Mouse (Mus musculus) testis, adult 2 months (tissue): Measurements from ENCODE around the gene Trpm7. TPM values are rescaled to one million over a fixed set of nuclear protein-coding genes. Genes with fewer than 3 reads are reported as not detected.

Experiments used
- H3K27ac ChIP-seq: fragments of 200-500 bp; 2 replicates; pipeline ENCODE4 v1.5.1; 2012; ENCODE audit warnings: low read depth, low read length; ENCODE audit not compliant: control insufficient read depth, insufficient read depth
- H3K27me3 ChIP-seq: fragments of 200-500 bp; 2 replicates; pipeline ENCODE4 v1.6.1; 2012; ENCODE audit warnings: mild to moderate bottlenecking, low read length, moderate library complexity; ENCODE audit not compliant: control insufficient read depth, insufficient read depth
- H3K36me3 ChIP-seq: fragments of 200-500 bp; 2 replicates; pipeline ENCODE4 v1.6.1; 2012; ENCODE audit warnings: mild to moderate bottlenecking, low read length; ENCODE audit not compliant: control insufficient read depth, insufficient read depth
- H3K4me1 ChIP-seq: fragments of 200-500 bp; 2 replicates; pipeline ENCODE4 v1.6.1; 2012; ENCODE audit warnings: low read length; ENCODE audit not compliant: control insufficient read depth, insufficient read depth
- H3K4me3 ChIP-seq: fragments of 200-500 bp; 2 replicates; pipeline ENCODE4 v1.5.1; 2012; ENCODE audit warnings: low read depth, mild to moderate bottlenecking, low read length, moderate library complexity, mixed read lengths; ENCODE audit not compliant: control insufficient read depth
- CTCF ChIP-seq: fragments of 200-500 bp; IDR thresholded peaks from 2 replicates; pipeline ENCODE4 v1.5.1; 2012; ENCODE audit warnings: low read depth, mild to moderate bottlenecking, inconsistent platforms, low read length, moderate library complexity; ENCODE audit not compliant: control insufficient read depth, insufficient read depth, insufficient replicate concordance
- POLR2A ChIP-seq: fragments of 200-500 bp; IDR thresholded peaks from 2 replicates; pipeline ENCODE4 v1.6.1; 2012; ENCODE audit warnings: low read depth, mild to moderate bottlenecking, inconsistent platforms, low read length, moderate library complexity; ENCODE audit not compliant: control insufficient read depth
- polyA plus RNA-seq: library from polyadenylated mRNA; depleted of rRNA; stranded (reverse); fragments of >200 nt; gene quantifications from 2 replicates; pipeline ENCODE4 v1.2.3, GENCODE M21; 2012

The Trpm7 gene
- polyA plus RNA-seq, 1 experiment: 6.2 TPM

- Histone ChIP-seq H3K4me3 (no peak overlapping the region), H3K27ac (no peak overlapping the region), H3K27me3 (no peaks in the 10 kb centered on the region), H3K36me3 (no peaks in the 10 kb centered on the region), H3K4me1 (no peaks in the 10 kb centered on the region)
- TF ChIP-seq POLR2A: no peak
- no peak for TF ChIP-seq CTCF
These were observed 103.8 kb downstream of the Trpm7 start for GRCm38 (mm10) chr2:126772217-126772616.

GRCm38 (mm10) chr2:126769431-126770181, 106.4 kb downstream of the Trpm7 start:
- H3K27ac ChIP-seq: no peak overlapping the region
- H3K27me3 ChIP-seq: no peaks in the 10 kb centered on the region
- H3K4me3 ChIP-seq: no peak overlapping the region
- no peak for TF ChIP-seq CTCF
- TF ChIP-seq POLR2A: no peak
- no peaks in the 10 kb centered on the region for H3K36me3 ChIP-seq
- no peaks in the 10 kb centered on the region for H3K4me1 ChIP-seq

GRCm38 (mm10) chr2:126768194-126768593, 107.8 kb downstream of the Trpm7 start:
- Histone ChIP-seq H3K4me3 (no peak overlapping the region), H3K27ac (no peak overlapping the region), H3K36me3 (no peaks in the 10 kb centered on the region), H3K27me3 (no peaks in the 10 kb centered on the region), H3K4me1 (no peaks in the 10 kb centered on the region)
- no peak for TF ChIP-seq CTCF
- no peak for TF ChIP-seq POLR2A

GRCm38 (mm10) chr2:126767599-126767998, 108.4 kb downstream of the Trpm7 start:
- no peak for TF ChIP-seq POLR2A
- no peak for TF ChIP-seq CTCF
- no peaks in the 10 kb centered on the region for H3K36me3 ChIP-seq

GRCm38 (mm10) chr2:126765867-126766582, 110.0 kb downstream of the Trpm7 start:
- no peaks in the 10 kb centered on the region for H3K27me3 ChIP-seq
- TF ChIP-seq CTCF (no peak), POLR2A (no peak)
- no peaks in the 10 kb centered on the region for H3K36me3 ChIP-seq
- H3K4me1 ChIP-seq: no peaks in the 10 kb centered on the region
- no peak overlapping the region for H3K27ac ChIP-seq
- no peak overlapping the region for H3K4me3 ChIP-seq

More at GRCm38 (mm10) chr2:126767599-126767998, 108.4 kb downstream of the Trpm7 start:
- Histone ChIP-seq H3K27ac (no peak overlapping the region), H3K4me1 (no peaks in the 10 kb centered on the region), H3K4me3 (no peak overlapping the region), H3K27me3 (no peaks in the 10 kb centered on the region)

- Histone ChIP-seq H3K4me3 (no peak overlapping the region), H3K4me1 (no peaks in the 10 kb centered on the region), H3K36me3 (peaks cover 3% of the 10 kb centered on the region; the same call in 1 of the 2 replicates), H3K27me3 (no peaks in the 10 kb centered on the region), H3K27ac (no peak overlapping the region)
- TF ChIP-seq POLR2A: no peak
- TF ChIP-seq CTCF: no peak
These were observed 116.7 kb downstream of the Trpm7 start for GRCm38 (mm10) chr2:126759351-126759750.

- peaks cover 3% of the 10 kb centered on the region; the same call in 1 of the 2 replicates for H3K36me3 ChIP-seq
- no peak overlapping the region for H3K4me3 ChIP-seq
- no peak for TF ChIP-seq POLR2A
- no peak for TF ChIP-seq CTCF
- no peaks in the 10 kb centered on the region for H3K27me3 ChIP-seq
- H3K4me1 ChIP-seq: no peaks in the 10 kb centered on the region
- no peak overlapping the region for H3K27ac ChIP-seq
These were observed 120.4 kb downstream of the Trpm7 start for GRCm38 (mm10) chr2:126755664-126756063.
